Mouse (Mus musculus) cerebellum, adult 2 months (tissue): Measurements from ENCODE around the gene Atp8b4. TPM values are rescaled to one million over a fixed set of nuclear protein-coding genes. Genes with fewer than 3 reads are reported as not detected.

Experiments used
- DNase-seq, 2 experiments: peaks; one replicate each; pipeline ENCODE4 v3.0.0; 2021
- H3K27ac ChIP-seq: fragments of 200-500 bp; 2 replicates; pipeline ENCODE4 v1.5.1; 2012; ENCODE audit warnings: low read length, control low read depth, inconsistent platforms; ENCODE audit not compliant: insufficient read depth
- H3K27me3 ChIP-seq: fragments of 200-500 bp; 2 replicates; pipeline ENCODE4 v1.6.1; 2012; ENCODE audit warnings: inconsistent platforms, mild to moderate bottlenecking, low read length, moderate library complexity; ENCODE audit not compliant: control insufficient read depth, insufficient read depth
- H3K4me1 ChIP-seq: fragments of 200-500 bp; 2 replicates; pipeline ENCODE4 v1.6.1; 2011; ENCODE audit warnings: low read length; ENCODE audit not compliant: control insufficient read depth, insufficient read depth
- H3K4me3 ChIP-seq: fragments of 200-500 bp; replicated peaks from 2 replicates; pipeline ENCODE3; 2011; ENCODE audit warnings: mild to moderate bottlenecking, low read depth, low read length, control low read depth; ENCODE audit not compliant: insufficient read depth
- CTCF ChIP-seq: fragments of 200-500 bp; IDR thresholded peaks from 2 replicates; pipeline ENCODE4 v1.5.1; 2011; ENCODE audit warnings: low read depth, mild to moderate bottlenecking, control low read depth, low read length, moderate library complexity, borderline replicate concordance; ENCODE audit not compliant: insufficient read depth
- POLR2A ChIP-seq: fragments of 200-500 bp; IDR thresholded peaks from 2 replicates; pipeline ENCODE4 v1.6.1; 2011; ENCODE audit warnings: low read length, control low read depth, borderline replicate concordance; ENCODE audit not compliant: insufficient read depth
- WGBS: fragments of 180-500 bp; shearing (Covaris S2); methylation state at CpG from one replicate; pipeline ENCODE4 v1.1.7; 2018; 5-methylcytosine and 5-hydroxymethylcytosine counted together
- polyA plus RNA-seq: library from polyadenylated mRNA; depleted of rRNA; stranded (reverse); fragments of >200 nt; gene quantifications from 2 replicates; pipeline ENCODE4 v1.2.3, GENCODE M21; 2012; rRNA removed

Atp8b4 gene
- 0.02 TPM in 2 replicates for polyA plus RNA-seq

- 92% methylated on average over 6 of the region's 6 CpGs for WGBS
- no peak for DNase-seq
- Histone ChIP-seq H3K27ac (no peak within 1 kb of the TSS), H3K4me3 (no peak within 1 kb of the TSS), H3K4me1 (no peaks in the 10 kb centered on the region), H3K27me3 (no peaks in the 10 kb centered on the region)
- TF ChIP-seq CTCF (no peak), POLR2A (no peak)
Measured at GRCm38 (mm10) chr2:126500521-126500920, at the start of gene Atp8b4. Gene Atp8b4 (minus strand): TSS chr2:126500674.

DNA sequence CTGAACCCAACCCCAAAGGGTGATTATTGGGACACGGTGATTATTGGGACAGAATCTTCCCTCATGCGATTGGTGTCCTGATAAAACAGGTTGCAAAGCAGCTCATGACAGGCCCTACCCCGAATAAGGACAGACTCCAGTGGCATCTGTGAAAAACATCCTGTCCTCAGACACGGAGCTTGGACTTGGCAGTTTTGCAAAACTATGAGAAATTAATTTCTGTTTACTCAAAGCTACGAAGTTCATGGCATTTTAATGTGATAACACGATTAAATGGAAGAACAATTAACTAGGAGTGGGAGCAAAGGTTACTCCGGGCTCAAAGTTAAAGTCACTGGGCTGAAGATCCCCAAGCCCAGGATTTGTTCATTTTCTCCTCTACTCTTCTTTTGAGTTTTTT is 49.2 kb upstream of the Atp8b4 start:
- no peak overlapping the region for H3K27ac ChIP-seq
- 80% methylated on average over 7 of the region's 7 CpGs for WGBS
- no peak for DNase-seq

GRCm38 (mm10) chr2:126546392-126546791 is 45.9 kb upstream of the Atp8b4 start:
- no peak for DNase-seq
- WGBS, result 86% methylated on average over 3 of the region's 3 CpGs
- Histone ChIP-seq H3K4me3 (no peak overlapping the region), H3K27ac (no peak overlapping the region), H3K27me3 (no peaks in the 10 kb centered on the region), H3K4me1 (no peaks in the 10 kb centered on the region)
- TF ChIP-seq CTCF (no peak), POLR2A (no peak)

More for the DNA sequence above, 49.2 kb upstream of the Atp8b4 start:
- H3K4me1 ChIP-seq, result 0 out of 2 replicates have a peak, but pooled peaks cover 2% of the 10 kb centered on the region
- no peaks in the 10 kb centered on the region; the same call in 1 of the 2 replicates for H3K27me3 ChIP-seq
- no peak overlapping the region for H3K4me3 ChIP-seq
- no peak for TF ChIP-seq POLR2A
- no peak for TF ChIP-seq CTCF

- Histone ChIP-seq H3K27ac (no peak overlapping the region), H3K27me3 (no peaks in the 10 kb centered on the region), H3K4me3 (no peak overlapping the region), H3K4me1 (no peaks in the 10 kb centered on the region)
- DNase-seq, result no peak
- TF ChIP-seq POLR2A (no peak), CTCF (no peak)
- WGBS, result 72% methylated on average over 5 of the region's 5 CpGs
Measured at GRCm38 (mm10) chr2:126545297-126545696, 44.8 kb upstream of the Atp8b4 start.

- WGBS, result 87% methylated on average over 5 of the region's 5 CpGs
- no peak for DNase-seq
- TF ChIP-seq CTCF (no peak), POLR2A (no peak)
- no peaks in the 10 kb centered on the region for H3K4me1 ChIP-seq
- H3K4me3 ChIP-seq, result no peak overlapping the region
- H3K27me3 ChIP-seq, result no peaks in the 10 kb centered on the region
- no peak overlapping the region for H3K27ac ChIP-seq
Measured at GRCm38 (mm10) chr2:126542211-126542610, 41.7 kb upstream of the Atp8b4 start.

DNA sequence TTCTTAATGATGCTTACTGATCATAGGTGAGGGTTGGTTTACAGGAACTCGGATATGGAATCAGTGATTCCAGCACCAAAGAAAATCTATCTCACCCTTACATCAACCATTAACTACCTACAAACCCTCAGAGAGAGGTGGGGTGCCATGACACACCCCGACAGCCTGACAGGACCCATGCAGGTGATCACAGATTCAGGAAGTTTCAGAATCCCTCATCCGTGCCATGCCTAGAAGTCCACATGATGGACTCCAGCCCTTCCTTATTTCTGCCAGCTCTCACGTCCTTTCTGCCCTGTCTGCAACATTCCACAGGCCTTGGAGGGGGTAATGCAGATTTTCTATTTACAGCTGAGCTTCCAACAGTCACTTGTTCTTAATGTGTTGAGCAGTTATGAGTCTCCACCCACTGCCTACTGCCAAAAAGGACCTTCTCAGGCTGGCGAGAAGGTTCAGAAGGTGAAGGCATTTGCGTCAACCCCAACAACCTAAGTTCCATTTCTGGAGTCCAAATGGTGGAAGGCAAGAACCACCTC is 40.0 kb upstream of the Atp8b4 start:
- no peaks in the 10 kb centered on the region for H3K27me3 ChIP-seq
- H3K4me3 ChIP-seq, result no peak overlapping the region
- WGBS, result 80% methylated on average over 6 of the region's 6 CpGs
- no peak overlapping the region for H3K27ac ChIP-seq
- no peaks in the 10 kb centered on the region for H3K4me1 ChIP-seq
- no peak for DNase-seq
- TF ChIP-seq POLR2A (no peak), CTCF (no peak)

DNA sequence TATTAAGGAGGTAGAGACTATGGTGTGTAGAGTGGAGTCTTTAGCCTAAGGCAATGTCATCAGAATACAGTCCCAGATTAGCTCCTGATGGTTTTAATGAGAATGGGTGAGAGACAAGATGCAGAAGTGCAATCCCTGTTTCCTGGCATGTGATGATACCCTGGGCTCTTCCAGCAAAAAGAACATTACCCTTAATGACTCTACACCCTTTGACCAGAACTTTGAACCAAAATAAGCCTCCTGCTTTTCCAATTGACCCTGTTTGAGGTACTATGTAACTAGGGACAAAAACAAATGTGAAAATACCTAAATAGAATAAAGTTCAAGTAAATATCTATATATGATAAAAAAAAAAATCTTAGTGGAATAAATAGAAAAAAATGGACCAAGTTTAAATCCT is 37.2 kb upstream of the Atp8b4 start:
- Histone ChIP-seq H3K4me1 (no peaks in the 10 kb centered on the region), H3K27me3 (no peaks in the 10 kb centered on the region), H3K4me3 (no peak overlapping the region), H3K27ac (no peak overlapping the region)
- no peak for DNase-seq
- TF ChIP-seq POLR2A (no peak), CTCF (no peak)

DNA sequence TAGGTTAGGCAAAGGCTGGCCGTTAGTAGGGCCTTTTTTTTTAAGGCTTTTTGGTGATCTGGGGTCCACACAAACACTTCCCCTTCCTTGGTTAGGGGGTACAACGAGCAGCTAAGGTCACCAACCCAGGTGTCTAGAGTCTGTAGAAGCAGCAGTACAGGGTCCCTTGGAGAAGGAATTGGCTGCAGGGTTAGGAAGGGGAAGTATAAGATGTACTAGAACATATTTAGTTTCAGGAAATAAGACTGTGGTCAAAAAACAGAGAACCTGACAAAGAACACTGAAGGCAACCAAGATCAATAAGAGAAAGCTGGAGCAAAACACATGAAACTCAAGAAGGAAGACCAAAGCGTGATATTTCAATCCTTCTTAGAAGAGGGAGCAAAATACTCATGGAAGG is 30.1 kb upstream of the Atp8b4 start:
- Histone ChIP-seq H3K4me1 (no peaks in the 10 kb centered on the region), H3K27ac (no peak overlapping the region), H3K27me3 (no peaks in the 10 kb centered on the region), H3K4me3 (no peak overlapping the region)
- 81% methylated on average over 3 of the region's 3 CpGs for WGBS
- TF ChIP-seq CTCF (no peak), POLR2A (no peak)
- no peak for DNase-seq
